Mouse (Mus musculus) cerebellum, postnatal 4 days (tissue): Measurements from ENCODE around the gene Set.
"Not testable (repeated sequence)": the region's sequence is repeated elsewhere in the genome, so short reads cannot be mapped to it uniquely, and the experiment has no call there.

ENCODE experiments used
- DNase-seq, 2 experiments: peaks; one replicate each; pipeline ENCODE4 v3.0.0; 2022; ENCODE audit warnings: low spot score in 2 of 2, mixed read lengths in 1 of 2

Set gene

GRCm38 (mm10) chr2:30057223-30057904 lies at the start of gene Set:
TSS of gene Set (plus strand) at chr2:30057378.
- no peak for DNase-seq

- DNase-seq: no peak
Measured at GRCm38 (mm10) chr2:30009101-30009500, 48.1 kb upstream of the Set start.

- DNase-seq: peak; percentile 42 to 74
Measured at GRCm38 (mm10) chr2:30010840-30011281, 46.3 kb upstream of the Set start.

- no peak for DNase-seq
Measured at GRCm38 (mm10) chr2:30014326-30014966, 42.7 kb upstream of the Set start.

GRCm38 (mm10) chr2:30025454-30025853 lies 31.7 kb upstream of the Set start:
- no peak for DNase-seq

- no peak for DNase-seq
Measured at GRCm38 (mm10) chr2:30026997-30027396, 30.2 kb upstream of the Set start.

GRCm38 (mm10) chr2:30032244-30032846 lies 24.8 kb upstream of the Set start:
- DNase-seq: no peak

- no peak for DNase-seq
Measured at GRCm38 (mm10) chr2:30032957-30033356, 24.2 kb upstream of the Set start.

GRCm38 (mm10) chr2:30037762-30038161 lies 19.4 kb upstream of the Set start:
- no peak for DNase-seq

GRCm38 (mm10) chr2:30038370-30038769 lies 18.8 kb upstream of the Set start:
- no peak for DNase-seq

GRCm38 (mm10) chr2:30039687-30040086 lies 17.5 kb upstream of the Set start:
- DNase-seq: no peak

GRCm38 (mm10) chr2:30042445-30042844 lies 14.7 kb upstream of the Set start:
- peak; percentile 61 to 83 for DNase-seq

- no peak for DNase-seq
Measured at GRCm38 (mm10) chr2:30044550-30044949, 12.6 kb upstream of the Set start.

- DNase-seq: no peak
Measured at GRCm38 (mm10) chr2:30047127-30047526, 10.1 kb upstream of the Set start.

GRCm38 (mm10) chr2:30048101-30048501 lies 9.1 kb upstream of the Set start:
- no peak for DNase-seq

GRCm38 (mm10) chr2:30048699-30049388 lies 8.3 kb upstream of the Set start, which contains the start of gene Wdr34:
TSS of gene Wdr34 (minus strand) at chr2:30048881.
- DNase-seq: peak; percentile 97 to 98

- no peak for DNase-seq
Measured at GRCm38 (mm10) chr2:30049831-30050230, 7.3 kb upstream of the Set start.

- no peak for DNase-seq
Measured at GRCm38 (mm10) chr2:30051992-30052761, 5.0 kb upstream of the Set start.

- not testable (repeated sequence) for DNase-seq
Measured at GRCm38 (mm10) chr2:30055310-30055709, 1.9 kb upstream of the Set start.

- no peak for DNase-seq
Measured at GRCm38 (mm10) chr2:30056736-30057135, 442 bp upstream of the Set start.

- DNase-seq: no peak
Measured at GRCm38 (mm10) chr2:30058418-30058817, 1.2 kb downstream of the Set start.
